Mouse (Mus musculus): ENCODE results near the gene Nupr1. TPM values are rescaled to one million over a fixed set of nuclear protein-coding genes. Genes with fewer than 3 reads are reported as not detected.

Gene Nupr1
- total and polyA plus RNA-seq, 3 experiments, result 1.8 to 11.0 TPM; not detected in 1

GRCm38 (mm10) chr7:126621452-126622359, 9.0 kb downstream of the Nupr1 start:
- DNase-seq (ENCODE audit: low read depth, low spot score), result peak; percentile 86
- H3K4me3 ChIP-seq (ENCODE audit: control insufficient read depth in 1 of 2, insufficient read depth in 1 of 2, low read depth in 2 of 2, low read length in 2 of 2), result peak overlapping the region; percentile 0 to 12; a peak in 2 of 4 replicates
- peaks cover 23 to 52% of the 10 kb centered on the region in 2 experiments for H3K4me1 ChIP-seq (ENCODE audit: control insufficient read depth in 1 of 2, insufficient read depth in 2 of 2, low read length in 2 of 2)
- peak overlapping the region; percentile 53 for H3K27ac ChIP-seq (ENCODE audit: control insufficient read depth, low read depth, low read length)
- H3K27me3 ChIP-seq (ENCODE audit: control insufficient read depth in 1 of 2, insufficient read depth in 2 of 2, low read length in 2 of 2), result no peaks in the 10 kb centered on the region
- H3K9me3 ChIP-seq (replicated peaks; ENCODE audit: insufficient read depth, low read length), result no peaks in the 10 kb centered on the region
- H3K9ac ChIP-seq (ENCODE audit: control insufficient read depth, low read depth, low read length, poor library complexity, severe bottlenecking), result peak overlapping the region; percentile 11
- H3K79me2 ChIP-seq (ENCODE audit: control insufficient read depth, insufficient read depth, low read length, poor library complexity), result no peaks in the 10 kb centered on the region
- peaks cover 0 to 40% of the 10 kb centered on the region in 2 experiments; a peak in 2 of 4 replicates for H3K36me3 ChIP-seq (ENCODE audit: control insufficient read depth in 1 of 2, insufficient read depth in 2 of 2, low read length in 2 of 2)
- TF ChIP-seq MYB (IDR thresholded peaks at IDR 0.05; ENCODE audit: low read depth, low read length), result no peak
- peak; percentile 89 for TF ChIP-seq EP300 (IDR thresholded peaks at IDR 0.05; ENCODE audit: low read depth in 1 of 2, low read length in 2 of 2)
- TF ChIP-seq TCF12 (IDR thresholded peaks at IDR 0.05; ENCODE audit: low read depth, low read length), result peak; percentile 90
- TF ChIP-seq KAT2A (conservative IDR thresholded peaks at IDR 0.05; ENCODE audit: low read depth, low read length), result no peak
- TF ChIP-seq UBTF (IDR thresholded peaks at IDR 0.05; ENCODE audit: borderline replicate concordance, insufficient read depth, low read depth, low read length), result no peak
- peak; percentile 66 for TF ChIP-seq ETS1 (IDR thresholded peaks at IDR 0.05; ENCODE audit: low read depth, low read length)
- no peak for TF ChIP-seq ZKSCAN1 (IDR thresholded peaks at IDR 0.05; ENCODE audit: low read depth, low read length)
- no peak for TF ChIP-seq CHD1 (IDR thresholded peaks at IDR 0.05; ENCODE audit: low read depth, low read length)
- TF ChIP-seq USF1 (IDR thresholded peaks at IDR 0.05; ENCODE audit: low read depth, low read length), result peak; percentile 59; the same call in 1 of the 2 replicates
- TF ChIP-seq MAZ (IDR thresholded peaks at IDR 0.05; ENCODE audit: low read depth, low read length), result peak; percentile 84
- TF ChIP-seq ZNF384 (IDR thresholded peaks at IDR 0.05; ENCODE audit: low read depth, low read length), result no peak
- no peak; the same call in 1 of the 2 replicates for TF ChIP-seq POLR2AphosphoS2 (IDR thresholded peaks at IDR 0.05; ENCODE audit: low read length)
- TF ChIP-seq GABPA (IDR thresholded peaks at IDR 0.05; ENCODE audit: low read depth, low read length), result no peak
- 0 out of 2 replicates have a peak, but pooled peaks have one; percentile 11 for TF ChIP-seq MYC (IDR thresholded peaks at IDR 0.05; ENCODE audit: low read depth, low read length)
- no peak; the same call in 1 of the 2 replicates for TF ChIP-seq SIN3A (IDR thresholded peaks at IDR 0.05; ENCODE audit: low read length)
- no peak for TF ChIP-seq RAD21 (IDR thresholded peaks at IDR 0.05; ENCODE audit: low read depth, low read length)
- TF ChIP-seq GATA1 (IDR thresholded peaks at IDR 0.05; ENCODE audit: low read depth, low read length), result peak; percentile 85
- no peak for TF ChIP-seq ZMIZ1 (IDR thresholded peaks at IDR 0.05; ENCODE audit: low read depth, low read length)
- TF ChIP-seq ZC3H11A (IDR thresholded peaks at IDR 0.05; ENCODE audit: low read depth, low read length), result no peak
- no peak for TF ChIP-seq MAX (IDR thresholded peaks at IDR 0.05; ENCODE audit: low read length)
- TF ChIP-seq SMC3 (IDR thresholded peaks at IDR 0.05; ENCODE audit: low read depth, low read length), result no peak
- no peak for TF ChIP-seq POLR2A (IDR thresholded peaks at IDR 0.05; ENCODE audit: control insufficient read depth in 1 of 2, insufficient read depth in 1 of 2, low read depth in 1 of 2, low read length in 2 of 2, poor library complexity in 1 of 2)
- peak; percentile 53; the same call in 1 of the 2 replicates for TF ChIP-seq BHLHE40 (IDR thresholded peaks at IDR 0.05; ENCODE audit: borderline replicate concordance, low read depth, low read length)
- TF ChIP-seq USF2 (IDR thresholded peaks at IDR 0.05; ENCODE audit: borderline replicate concordance in 1 of 2, insufficient read depth in 1 of 2, low read depth in 1 of 2, low read length in 2 of 2), result no peak
- peak; percentile 85 for TF ChIP-seq TBP (IDR thresholded peaks at IDR 0.05; ENCODE audit: low read depth, low read length)
- peak; percentile 50 for TF ChIP-seq MXI1 (IDR thresholded peaks at IDR 0.05; ENCODE audit: low read depth, low read length)
- no peak for TF ChIP-seq NRF1 (IDR thresholded peaks at IDR 0.05; ENCODE audit: insufficient read depth, low read depth, low read length, poor library complexity, severe bottlenecking)
- TF ChIP-seq HCFC1 (IDR thresholded peaks at IDR 0.05; ENCODE audit: low read depth, low read length), result no peak
- no peak for TF ChIP-seq JUND (IDR thresholded peaks at IDR 0.05; ENCODE audit: low read depth, low read length)
- peak; percentile 93 for TF ChIP-seq TAL1 (IDR thresholded peaks at IDR 0.05; ENCODE audit: low read length)
- TF ChIP-seq MEF2A (IDR thresholded peaks at IDR 0.05; ENCODE audit: extremely low read depth, insufficient replicate concordance, low read depth, low read length, poor library complexity, severe bottlenecking), result no peak
- TF ChIP-seq ELF1 (IDR thresholded peaks at IDR 0.05; ENCODE audit: low read depth, low read length), result no peak
- no peak for TF ChIP-seq CHD2 (IDR thresholded peaks at IDR 0.05; ENCODE audit: low read length)
- no peak for TF ChIP-seq POLR2AphosphoS5 (IDR thresholded peaks at IDR 0.05; ENCODE audit: borderline replicate concordance, low read depth, low read length)
- peak; percentile 82; the same call in 1 of the 2 replicates for TF ChIP-seq RCOR1 (IDR thresholded peaks at IDR 0.05; ENCODE audit: low read depth, low read length)

Data from MEL (cell line).